8 mouse cellular contexts compared by ENCODE assay signal in genomic region chr2:166655727-166656520, GRCm38 (mm10). TPM values are rescaled to one million over a fixed set of nuclear protein-coding genes. Genes with fewer than 3 reads are reported as not detected.
DNase-seq lines count a peak whose midpoint lies in the region; ATAC-seq lines count a peak whose summit lies in the region.

No protein-coding gene starts in this region.

- H3K9ac ChIP-seq in stomach, embryonic 16.5 days (ENCODE audit: low read length) = no peak overlapping the region

- no peaks in the 10 kb centered on the region for H3K27me3 ChIP-seq in stomach, embryonic 16.5 days (ENCODE audit: control insufficient read depth, insufficient read depth, low read length)

- no peak overlapping the region for H3K4me3 ChIP-seq in stomach, embryonic 16.5 days (replicated peaks; ENCODE audit: low read length)

- no peaks in the 10 kb centered on the region for H3K36me3 ChIP-seq in stomach, embryonic 16.5 days (ENCODE audit: control insufficient read depth, insufficient read depth, low read length)

- peak; percentile 17 for DNase-seq in adrenal gland, adult 2 months
- DNase-seq in adrenal gland, postnatal 25 days = no peak
- peak; percentile 89 for DNase-seq in ZHBTc4 (ENCODE audit: low read depth, low spot score)
- no peak for DNase-seq in layer of hippocampus, postnatal 14 days (ENCODE audit: low spot score in 2 of 2)
- DNase-seq in embryo, embryonic 9.5 days (ENCODE audit: extremely low spot score) = no peak

- H3K4me1 ChIP-seq in stomach, embryonic 16.5 days (ENCODE audit: control insufficient read depth, insufficient read depth, low read length) = peaks cover 16% of the 10 kb centered on the region; the same call in 1 of the 2 replicates

- peak overlapping the region; percentile 67 for H3K27ac ChIP-seq in stomach, embryonic 16.5 days (ENCODE audit: low read length)

- 36% methylated on average over 11 of the region's 11 CpGs for WGBS in stomach, embryonic 16.5 days

- H3K9me3 ChIP-seq in stomach, embryonic 16.5 days (replicated peaks; ENCODE audit: control insufficient read depth, low read length) = no peaks in the 10 kb centered on the region

- ATAC-seq in inflammation-experienced regulatory T-cells, adult 6 months = peak; percentile 38
- peak; percentile 56 for ATAC-seq in megakaryocyte progenitor cell, adult 5-6 weeks (replicated peaks; ENCODE audit: poor library complexity)
- ATAC-seq in stomach, embryonic 16.5 days (ENCODE audit: insufficient read depth, low FRiP score) = peak; percentile 44; the same call in 1 of the 2 replicates

- H3K4me2 ChIP-seq in stomach, embryonic 16.5 days (ENCODE audit: low read depth, low read length) = no peak overlapping the region

RNA-seq across cellular contexts. Expression of gene Prex1, which starts 57.7 kb away (rescaled TPM):
- 10 to 100 TPM; 11.2 to 18.2 TPM for total RNA-seq in adrenal gland, adult 2 months (2021)
- 35.4 and 37.9 TPM in 2 replicates for polyA plus RNA-seq in adrenal gland, adult 2 months (2012; rRNA removed)
- 14.0 and 14.1 TPM in 2 replicates for total RNA-seq in adrenal gland, postnatal 25 days (2021)
- 10 to 100 TPM; 31.3 to 54.8 (median 31.8) TPM for polyA plus RNA-seq in inflammation-experienced regulatory T-cells, adult 6 months (2017; shearing (Covaris generic))
- 18.9 and 22.3 TPM in 2 replicates for total RNA-seq in megakaryocyte progenitor cell, adult 5-6 weeks (2015)
- 16.4 and 18.2 TPM in 2 replicates for total RNA-seq in megakaryocyte progenitor cell, adult 5-6 weeks (2017)
- polyA plus RNA-seq in stomach, embryonic 16.5 days (2015; fragmentation: Nextera tagmentation; extraction: Ambion mirVana) = 10.8 and 11.0 TPM in 2 replicates
- total RNA-seq in layer of hippocampus, postnatal 14 days (2021) = 10 to 100 TPM; 88.0 to 89.3 TPM

Comparison
In these comparisons a context has a peak if more than half of its experiments do, and no peak if none do; other contexts are left out.
1. DNase-seq: peak in adrenal gland, adult 2 months (single experiment) and ZHBTc4 (single experiment); none in adrenal gland, postnatal 25 days (single experiment), layer of hippocampus, postnatal 14 days (0 of 2) and embryo, embryonic 9.5 days (single experiment).
2. Peak in every context shown above with its lines, with median percentiles within 50 percentile points of each other: ATAC-seq.